Mouse (Mus musculus) layer of hippocampus, postnatal 25 days (tissue): ENCODE measurements around the gene Fam169b. TPM values are rescaled to one million over a fixed set of nuclear protein-coding genes. Genes with fewer than 3 reads are reported as not detected.

ENCODE experiments used
- DNase-seq, 2 experiments: peaks; one replicate each; pipeline ENCODE4 v3.0.0; 2022; ENCODE audit warnings: mixed read lengths in 2 of 2, low spot score in 1 of 2; ENCODE audit errors: extremely low spot score in 1 of 2
- total RNA-seq, 2 experiments: library from RNA; stranded (reverse); gene quantifications; 2 replicates each; pipeline ENCODE4 v1.2.3; 2021

The Fam169b gene
- total RNA-seq, 2 experiments from 2014 or later = 0.37 to 0.47 TPM

DNA sequence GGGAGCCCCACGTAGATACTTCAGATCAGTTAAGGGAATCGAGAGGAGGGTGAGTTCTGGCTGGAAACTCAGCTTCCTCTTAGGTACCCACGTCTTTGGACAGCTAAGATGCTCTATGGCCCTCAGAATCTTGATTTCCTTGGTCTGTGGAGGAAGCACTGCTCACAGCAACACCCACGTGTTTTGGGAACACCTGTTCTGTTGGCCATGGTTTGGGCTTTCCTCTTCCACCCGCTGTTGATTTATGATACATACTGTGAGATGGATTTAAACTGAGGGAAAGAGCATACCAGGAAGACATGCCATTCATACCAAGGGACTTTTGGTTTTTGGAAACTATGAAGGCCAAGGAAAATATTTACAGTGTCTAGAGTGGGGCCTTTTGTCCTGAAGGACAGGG, 38.8 kb downstream of the Fam169b start:
- no peak for DNase-seq

DNA sequence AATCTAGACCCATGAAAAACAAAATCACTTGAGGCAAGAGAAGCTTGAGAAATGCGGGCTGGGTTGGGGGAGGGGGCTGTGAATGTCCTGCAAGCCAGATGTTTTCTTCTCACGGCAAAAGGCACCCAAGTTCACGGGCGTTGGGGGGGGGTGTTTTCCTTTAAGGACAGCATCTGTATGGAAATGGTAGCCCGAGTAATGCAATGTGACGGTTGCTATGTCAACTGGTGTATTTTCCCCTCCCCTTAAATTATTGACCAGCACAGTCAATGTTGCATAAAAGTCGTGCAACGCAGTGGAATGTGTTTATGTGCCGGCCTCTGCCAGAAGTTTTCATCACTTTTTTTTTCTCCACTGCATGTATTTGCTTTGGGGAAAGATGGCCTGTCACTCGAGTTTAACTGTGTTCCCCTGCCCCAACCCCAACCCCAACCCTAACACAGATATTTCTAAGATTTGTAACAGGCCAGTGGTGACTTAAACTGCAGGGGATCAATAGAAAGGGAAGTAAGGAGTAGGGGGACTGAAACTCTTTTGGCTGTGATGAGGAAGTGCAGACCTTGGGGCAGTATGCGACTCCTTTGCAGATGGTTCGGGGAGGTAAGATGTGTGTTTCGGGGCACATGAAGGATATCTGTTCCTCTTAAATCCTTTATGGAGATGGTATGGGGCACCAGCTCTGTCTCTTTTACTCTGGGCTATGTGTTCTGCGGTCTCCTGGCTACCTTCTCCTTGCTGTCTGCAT, 39.6 kb downstream of the Fam169b start:
- DNase-seq = no peak

DNA sequence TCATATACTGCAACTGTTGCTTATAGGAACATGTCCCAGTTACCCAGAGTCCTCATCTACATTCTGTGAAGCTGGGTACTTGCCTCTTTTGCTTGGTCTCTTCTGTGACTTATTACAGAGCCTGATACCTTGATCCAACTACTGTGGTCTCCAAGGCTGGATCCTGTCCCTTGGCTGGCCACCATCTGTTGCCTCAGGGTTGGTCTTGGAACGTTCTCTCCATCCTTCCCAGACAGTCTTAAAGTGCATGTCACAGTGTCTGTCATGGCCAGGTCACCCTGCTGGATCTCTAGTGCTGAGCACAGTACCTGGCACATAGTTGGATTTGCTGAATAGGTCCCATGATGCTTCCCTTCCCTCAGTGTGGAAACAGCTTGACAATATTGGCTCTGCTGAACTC, 40.6 kb downstream of the Fam169b start:
- no peak for DNase-seq

DNA sequence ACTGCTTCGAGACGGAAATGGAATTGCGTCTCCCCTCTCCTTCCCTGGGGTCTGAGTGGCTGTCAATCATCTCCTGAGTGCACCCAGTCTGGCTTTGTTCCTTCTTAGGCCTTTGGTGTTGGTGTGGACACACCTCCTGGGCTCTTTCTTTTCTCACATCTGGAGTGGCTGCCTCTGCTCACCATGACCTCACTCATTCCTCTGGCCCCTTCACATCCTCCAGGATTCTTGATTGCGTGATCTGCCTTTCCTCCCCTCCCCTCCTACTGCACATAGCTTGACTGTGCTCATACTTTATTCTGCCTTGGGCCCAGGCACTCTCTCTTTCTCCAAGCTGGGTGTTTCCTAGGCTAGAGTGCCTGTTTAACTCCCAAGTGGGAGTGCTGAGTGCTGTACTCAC, 41.4 kb downstream of the Fam169b start:
- DNase-seq = no peak

DNA sequence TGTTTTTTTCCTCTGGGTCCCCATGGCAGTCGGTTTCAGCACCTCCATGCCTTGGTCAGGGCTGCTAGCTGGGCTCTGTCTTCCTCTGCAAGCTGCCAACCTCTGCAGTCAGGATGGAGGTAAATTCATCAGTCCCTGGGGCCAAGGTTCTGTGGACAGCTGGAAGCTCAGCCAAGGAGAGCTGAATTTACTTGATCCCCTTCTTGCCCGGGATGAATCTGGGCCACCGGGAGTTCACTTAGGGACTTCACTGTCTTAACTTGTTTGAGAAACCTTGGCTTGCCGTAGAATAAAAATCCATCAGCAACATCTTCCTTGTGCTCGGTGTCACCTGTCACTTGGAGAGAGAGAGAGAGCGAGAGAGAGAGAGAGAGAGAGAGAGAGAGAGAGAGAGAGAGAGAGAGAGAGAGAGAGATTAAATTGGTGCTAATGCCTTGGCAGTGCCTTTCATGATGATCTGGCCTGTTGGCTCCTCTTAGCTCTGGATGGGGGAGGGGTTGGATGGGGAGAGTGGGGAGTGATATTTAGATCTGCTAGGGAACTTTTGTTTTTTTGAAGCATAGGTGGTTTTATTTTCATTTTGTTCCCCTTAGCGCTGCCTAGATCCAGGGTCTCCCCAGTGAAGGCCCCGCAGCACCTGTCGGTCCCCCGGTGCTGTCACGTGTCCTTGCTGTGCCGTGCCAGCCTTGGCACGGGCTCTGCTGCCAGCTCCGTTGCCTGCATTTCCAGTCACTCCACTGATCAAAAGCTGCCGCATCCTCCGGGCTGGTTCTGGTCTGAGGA, 44.6 kb downstream of the Fam169b start:
- peak; percentile 27 to 31 for DNase-seq

DNA sequence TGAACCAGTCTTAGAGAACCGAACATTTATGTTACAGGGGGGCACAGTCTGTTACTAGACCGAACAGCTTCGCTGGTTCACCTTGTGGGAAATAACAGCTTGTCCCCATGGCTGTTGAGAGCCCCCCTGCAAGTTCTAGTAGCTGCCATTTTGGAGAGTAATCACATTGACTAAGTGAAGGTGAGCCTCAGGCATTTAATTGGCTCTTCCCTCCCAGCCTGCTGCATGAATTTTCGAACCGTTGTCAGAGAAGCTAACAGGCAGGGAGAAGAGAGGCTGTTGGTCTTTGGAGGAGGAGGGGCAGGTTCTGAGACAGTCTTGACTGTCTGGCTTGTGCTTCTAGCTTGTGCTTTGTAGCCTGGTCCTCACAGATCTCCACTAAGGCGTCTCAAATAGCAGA, 45.3 kb downstream of the Fam169b start:
- DNase-seq = no peak

DNA sequence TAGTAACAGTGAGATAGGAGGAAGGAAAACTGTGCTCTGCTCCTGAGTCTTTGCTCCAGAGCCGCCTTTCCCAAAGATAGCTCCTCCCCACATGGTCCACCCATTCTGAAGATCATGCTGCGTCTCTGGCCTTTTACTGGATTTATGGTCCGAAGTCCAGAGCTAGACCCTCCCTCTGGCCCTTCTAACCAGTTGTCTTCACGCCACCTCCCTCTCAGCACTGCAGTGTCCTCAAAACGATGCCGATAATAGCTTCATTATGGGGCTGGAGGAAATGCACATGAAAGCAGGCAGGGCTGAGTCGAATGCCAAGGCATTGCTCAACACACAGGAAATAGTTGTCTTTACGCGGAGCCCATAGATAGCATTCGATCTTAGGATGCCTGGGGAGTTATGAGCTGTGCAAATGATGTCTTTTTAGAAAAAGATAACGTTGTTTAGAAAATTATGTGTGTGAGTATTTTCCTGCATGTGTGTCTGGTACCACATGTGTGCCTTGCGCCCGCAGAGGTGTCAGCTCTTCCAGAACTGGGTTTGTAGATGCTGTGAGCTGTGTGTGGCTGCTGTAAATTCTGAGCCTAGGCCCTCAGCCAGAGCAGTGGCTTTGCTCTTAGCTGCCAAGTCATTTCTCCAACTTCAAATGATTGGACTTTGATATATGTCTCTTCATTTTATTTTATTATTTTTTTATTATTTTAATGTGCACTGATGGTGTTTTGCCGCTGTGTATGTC, 46.6 kb downstream of the Fam169b start:
- DNase-seq = no peak

DNA sequence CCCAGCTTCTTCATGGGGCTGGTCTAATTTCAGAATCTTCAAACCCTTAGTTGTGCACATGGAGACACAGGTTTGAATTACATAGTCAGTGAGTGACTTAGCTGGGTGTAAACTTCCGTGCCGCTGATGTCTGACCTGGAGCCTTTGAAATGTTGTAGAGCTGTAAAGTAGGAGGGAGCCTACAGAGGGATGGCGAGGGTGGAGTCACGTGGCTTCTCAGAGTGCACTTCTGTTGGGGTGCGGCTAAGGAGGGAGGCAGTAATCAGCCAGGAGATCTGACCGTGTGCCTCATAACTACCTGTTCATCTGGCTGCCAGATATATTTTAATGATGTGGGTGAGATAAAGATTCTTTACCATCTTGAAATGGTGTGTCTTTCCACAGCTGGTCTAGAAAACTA, 49.4 kb downstream of the Fam169b start:
- no peak for DNase-seq

DNA sequence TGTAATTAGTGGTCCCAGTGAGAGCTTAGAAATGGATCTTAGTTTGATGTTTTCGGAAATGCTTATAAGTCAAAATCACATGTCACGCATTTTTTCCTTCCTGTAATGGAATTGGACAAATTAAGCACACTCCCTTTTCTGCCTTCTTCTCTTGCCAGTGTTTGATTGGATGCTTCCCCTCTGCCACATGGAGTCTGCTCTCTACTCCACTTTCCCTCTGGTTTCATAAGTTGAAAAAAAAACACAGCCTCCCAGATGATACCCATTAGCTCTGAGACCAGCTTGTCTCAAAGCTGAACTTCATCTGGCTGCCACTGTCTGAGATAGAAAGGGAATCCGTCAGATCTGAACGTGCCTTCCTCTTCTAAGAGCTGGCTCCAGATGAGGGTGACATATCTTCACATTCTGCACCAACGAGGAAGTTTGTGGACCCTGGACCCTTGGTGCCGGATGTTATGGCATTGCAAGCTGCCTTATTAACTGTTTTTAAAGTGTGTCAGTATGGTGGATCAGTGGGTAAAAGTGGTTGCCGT, 52.6 kb downstream of the Fam169b start:
- DNase-seq = no peak

DNA sequence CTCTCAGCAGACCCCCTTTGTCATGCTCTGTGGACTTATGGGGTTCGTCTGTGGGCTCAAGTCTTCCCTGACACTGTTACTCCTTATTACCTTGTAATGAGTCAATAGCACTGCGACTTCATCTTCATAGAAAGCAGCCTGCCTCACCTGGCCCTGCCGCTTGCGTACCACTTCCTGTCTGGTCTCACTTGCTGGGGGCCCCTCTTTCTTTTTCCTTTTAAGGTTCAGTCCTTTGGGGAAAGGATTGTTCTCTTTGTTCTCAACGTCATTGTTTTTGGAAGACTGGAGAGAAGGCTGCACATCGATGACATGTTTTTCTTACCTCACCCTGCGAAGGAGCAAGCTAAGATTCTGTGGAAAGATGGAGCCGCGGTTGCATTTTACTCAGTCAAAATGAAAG, 55.4 kb downstream of the Fam169b start:
- DNase-seq = no peak

DNA sequence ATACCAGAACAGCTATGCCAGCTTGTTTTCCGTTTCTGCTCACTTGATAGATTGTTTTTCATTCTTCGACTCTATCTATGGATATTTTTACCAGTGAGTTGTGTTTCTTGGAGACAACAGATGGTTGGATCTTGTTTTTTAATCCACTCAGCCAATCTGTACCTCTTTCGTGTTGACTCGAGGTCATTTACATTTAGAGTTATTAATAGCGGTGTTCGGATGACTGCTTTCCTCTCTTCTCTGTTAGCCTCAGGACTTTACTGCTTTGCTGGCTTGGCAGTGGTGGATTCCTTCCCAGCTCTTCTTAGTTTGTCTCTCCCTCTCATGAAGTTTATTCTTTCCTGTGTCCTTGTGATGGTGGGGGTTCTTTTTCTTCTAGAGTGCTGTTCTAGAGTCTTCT, 59.2 kb downstream of the Fam169b start:
- DNase-seq = no peak

DNA sequence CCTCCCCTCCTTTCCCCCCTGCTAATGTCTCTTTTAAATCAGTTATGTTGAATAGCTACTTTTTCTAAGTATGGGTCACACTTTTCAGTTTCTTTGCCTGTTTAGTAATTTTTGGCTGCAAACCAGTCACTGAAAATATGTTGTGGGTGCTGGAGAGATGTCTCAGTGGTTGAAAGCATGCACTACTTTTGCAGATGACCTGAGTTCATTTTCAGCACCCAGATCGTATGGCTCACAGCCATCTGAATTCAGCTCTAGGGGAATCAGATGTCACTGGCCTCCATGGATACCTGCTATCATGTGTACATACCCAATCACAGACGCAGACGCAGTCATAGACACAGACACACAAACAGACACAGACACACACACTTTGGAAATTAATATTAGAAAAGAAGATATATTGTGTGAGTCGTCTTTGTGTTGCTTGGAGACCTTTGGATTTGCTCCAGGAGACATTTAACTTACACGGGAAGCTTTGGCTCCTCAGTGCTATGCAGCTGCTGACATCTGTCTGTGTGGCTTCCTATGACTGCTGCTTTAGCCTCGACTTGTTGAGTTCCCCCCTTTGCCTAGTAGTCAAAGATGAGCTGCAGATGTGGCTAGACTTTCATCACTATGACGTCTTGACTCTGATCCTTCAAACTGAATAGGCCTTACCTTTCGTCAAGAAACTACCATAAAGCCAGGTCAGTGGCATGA, 63.6 kb downstream of the Fam169b start:
- no peak for DNase-seq

DNA sequence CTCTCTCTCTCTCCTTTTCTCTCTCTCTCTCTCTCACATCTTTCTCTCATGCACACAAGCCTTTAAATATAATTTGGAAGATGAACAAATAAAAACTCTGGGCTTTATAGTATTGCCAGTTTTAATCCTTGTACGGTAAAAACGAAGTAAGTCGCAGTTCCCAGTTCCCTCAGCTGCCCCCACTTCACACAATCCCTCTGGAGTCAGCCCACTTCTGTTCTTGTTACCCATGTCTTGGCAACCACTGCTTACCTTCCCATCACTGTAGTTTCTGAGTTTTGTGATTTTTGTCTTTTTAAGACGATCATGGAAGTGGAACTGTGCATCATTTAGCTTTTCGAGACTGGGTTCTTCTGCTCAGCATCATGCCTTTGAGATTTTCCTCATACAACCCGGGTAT, 65.0 kb downstream of the Fam169b start:
- DNase-seq = no peak

DNA sequence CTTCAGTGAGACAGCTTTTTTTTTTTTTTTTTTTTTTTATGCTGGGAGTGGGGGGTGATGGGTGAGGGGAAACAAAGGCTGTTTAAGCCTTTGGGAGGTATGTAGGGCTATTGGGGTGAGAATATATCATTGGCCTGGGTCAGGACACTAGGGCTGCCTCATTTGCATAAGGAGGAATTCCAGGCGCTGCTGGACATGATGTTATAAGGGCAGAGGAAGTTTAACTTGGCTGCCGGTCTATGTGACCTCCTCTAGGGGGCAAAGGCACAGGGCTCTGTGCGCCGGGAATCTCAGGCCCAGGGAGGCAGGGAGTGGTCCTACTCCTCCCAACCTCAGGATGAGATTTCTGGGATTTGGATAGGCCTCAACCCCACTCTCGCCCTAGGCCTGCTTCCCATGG, 70.9 kb downstream of the Fam169b start:
- no peak for DNase-seq

DNA sequence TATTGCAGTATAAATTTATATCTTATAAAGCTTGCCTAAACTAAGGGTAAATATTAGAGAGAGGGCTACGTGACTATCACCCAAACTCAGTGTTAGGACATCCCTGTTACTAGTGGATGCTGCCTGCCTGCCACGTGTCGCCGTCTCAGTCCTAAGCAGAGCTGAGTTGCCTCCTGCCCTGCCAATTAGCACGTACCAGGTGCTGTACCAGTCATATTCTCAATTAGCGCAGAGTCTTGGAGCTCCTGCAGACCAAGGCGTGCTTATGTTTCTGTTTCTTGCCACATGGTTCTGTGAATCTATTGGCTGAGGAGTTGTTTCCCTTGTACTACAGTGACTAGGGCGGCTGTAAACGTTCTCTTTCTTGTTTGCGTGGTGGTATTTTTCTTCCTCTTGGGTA, 72.3 kb downstream of the Fam169b start:
- no peak for DNase-seq

DNA sequence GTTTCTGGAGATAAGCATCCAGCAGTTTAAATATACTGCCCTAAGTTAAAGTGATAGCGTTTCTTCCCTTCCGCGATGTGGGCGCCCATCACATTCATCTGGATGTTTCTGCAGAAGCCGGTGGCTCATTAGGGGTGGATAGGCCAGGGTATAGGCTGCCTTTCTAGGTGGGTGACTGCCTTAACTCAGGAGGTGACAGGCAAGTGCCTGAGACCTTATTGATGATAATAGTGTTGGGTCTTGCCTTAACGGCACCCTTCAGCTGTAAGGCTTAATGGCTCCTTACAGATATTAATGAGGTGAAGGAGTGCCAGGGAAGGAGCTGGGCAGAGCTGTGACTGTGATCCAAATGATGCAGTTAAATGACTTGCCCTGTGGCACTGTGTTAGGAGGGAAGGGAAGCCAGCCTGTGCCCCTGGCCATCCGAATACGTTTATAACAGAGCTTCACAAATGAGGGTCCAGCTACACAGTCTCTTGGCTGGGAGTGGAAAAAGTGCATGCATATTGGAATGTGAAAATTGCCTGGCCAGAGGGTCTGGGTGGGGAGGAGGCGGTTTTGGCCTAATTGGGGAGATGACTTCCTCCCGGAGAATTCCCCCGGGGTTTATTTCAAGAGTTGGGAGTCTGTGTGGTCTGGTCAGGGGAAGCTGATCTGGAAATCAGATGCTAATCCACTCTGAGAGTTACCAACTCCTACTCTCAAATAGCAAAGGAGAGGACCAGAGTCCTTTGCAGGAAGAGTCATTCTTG, 81.9 kb downstream of the Fam169b start:
- DNase-seq = no peak

DNA sequence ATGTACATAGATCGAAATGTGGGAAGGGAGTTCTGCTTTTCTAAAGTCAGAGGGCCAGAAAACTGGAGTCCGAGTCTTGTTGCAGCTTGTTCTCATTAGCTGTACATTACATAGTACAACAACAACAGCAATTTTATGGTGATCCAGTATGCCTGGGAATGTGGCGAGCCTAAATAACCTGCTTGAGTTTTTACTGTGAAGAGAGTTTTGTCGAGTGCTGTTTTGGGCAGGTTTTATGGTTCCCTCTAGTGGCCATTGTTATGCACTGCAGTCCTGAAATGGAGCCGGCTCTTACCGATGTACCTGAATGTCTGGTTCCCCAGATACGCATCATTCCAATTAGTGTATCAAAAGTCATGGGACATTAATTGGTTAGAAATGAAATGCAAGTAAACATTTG, 83.8 kb downstream of the Fam169b start:
- peak; percentile 33 to 58 for DNase-seq

DNA sequence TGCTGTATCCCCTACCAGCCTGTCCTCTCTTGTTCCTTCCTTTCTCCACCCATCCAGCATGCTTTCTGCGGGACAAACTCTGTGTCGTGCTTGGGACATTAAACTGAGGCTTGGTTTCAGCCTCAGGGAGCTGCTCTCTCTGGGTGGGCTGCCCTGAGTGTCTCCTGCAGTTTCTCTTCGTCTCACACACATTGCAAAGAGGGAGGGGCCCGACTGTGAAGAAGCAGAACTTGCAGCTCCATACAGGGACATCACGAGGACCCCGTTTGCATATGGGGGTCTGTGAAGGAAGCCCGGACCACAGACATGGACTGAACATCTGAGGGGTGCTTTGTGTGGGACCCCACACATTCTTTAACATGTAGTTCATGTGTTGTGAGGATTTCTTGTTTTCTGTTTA, 89.0 kb downstream of the Fam169b start:
- DNase-seq = no peak

DNA sequence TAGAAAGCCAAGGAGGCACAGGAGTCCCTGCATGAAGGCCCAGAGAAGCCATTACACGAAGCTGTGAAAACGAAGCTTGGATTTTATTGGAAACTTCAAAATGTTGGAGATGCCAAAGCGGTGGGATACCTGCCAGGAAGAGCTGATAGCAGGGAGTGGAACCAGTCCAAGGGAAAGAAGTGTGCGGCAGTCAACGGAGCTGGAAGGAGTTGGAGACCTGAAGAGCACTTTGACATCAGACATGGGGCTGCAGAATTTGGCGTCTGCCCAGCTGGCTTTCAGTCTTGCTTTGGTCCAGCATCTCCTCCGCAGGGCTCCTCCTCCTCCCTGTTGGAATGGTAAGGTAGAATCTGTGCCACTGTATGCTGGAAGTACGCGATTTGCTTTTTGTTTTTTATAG, 92.1 kb downstream of the Fam169b start:
- DNase-seq = peak in 1 of 2 experiments; percentile 10

DNA sequence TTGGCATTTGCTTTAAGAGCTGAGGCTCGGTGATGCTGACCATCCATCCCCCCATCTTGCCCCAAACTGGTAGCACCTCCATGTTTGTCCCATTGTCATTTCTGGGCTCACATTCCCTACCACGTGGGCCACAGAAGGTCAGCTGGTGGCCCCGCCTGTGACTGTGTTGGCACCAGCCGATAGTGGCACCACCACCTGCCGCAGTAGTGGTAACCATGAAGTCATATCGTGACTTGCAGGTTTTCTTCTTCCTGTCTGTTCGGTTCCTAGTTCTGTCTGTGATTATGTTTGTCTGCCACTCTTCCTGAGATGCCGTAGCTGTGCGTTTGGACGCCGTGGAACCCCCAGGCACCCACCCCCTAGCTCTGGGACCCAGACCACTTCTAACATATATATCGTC, 95.3 kb downstream of the Fam169b start:
- DNase-seq = no peak
